Mouse (Mus musculus): ENCODE results near the gene Arntl. TPM values are rescaled to one million over a fixed set of nuclear protein-coding genes. Genes with fewer than 3 reads are reported as not detected.
A peak's percentile ranks its signal among the peaks of the same experiment; 100 is the strongest.

Gene Arntl
- total and polyA plus RNA-seq, 3 experiments: 2.6 to 4.6 (median 3.3) TPM

- Histone ChIP-seq H3K4me2 (ENCODE audit: insufficient read depth, low read depth, poor library complexity, severe bottlenecking) (no peak overlapping the region), H3K9ac (ENCODE audit: insufficient read depth, low read depth) (no peak overlapping the region), H3K36me3 (replicated peaks in 1 of 2; ENCODE audit: control insufficient read depth in 1 of 2, insufficient read depth in 1 of 2, low read length in 1 of 2) (peaks cover 2 to 13% of the 10 kb centered on the region in 2 experiments), H3K27ac (ENCODE audit: insufficient read depth, low read depth) (no peak overlapping the region), H3K79me2 (replicated peaks; ENCODE audit: control insufficient read depth, extremely low read depth, insufficient read depth, poor library complexity, severe bottlenecking) (no peaks in the 10 kb centered on the region), H3K4me1 (ENCODE audit: control insufficient read depth in 1 of 2, insufficient read depth in 2 of 2) (peaks cover 12 to 50% of the 10 kb centered on the region in 2 experiments; a peak in 3 of 4 replicates), H3K27me3 (replicated peaks) (no peaks in the 10 kb centered on the region), H3K9me3 (replicated peaks; ENCODE audit: low read length) (no peaks in the 10 kb centered on the region), H3K4me3 (replicated peaks in 1 of 3; ENCODE audit: low read depth in 2 of 3, low read length in 2 of 3, poor library complexity in 1 of 3) (no peak overlapping the region)
- dilution Hi-C loops (cut with MboI; ENCODE audit: extremely low pct_ligation_motif_present, extremely low pct_unique_long_range_greater_than_20kb, low sequenced_read_pairs): no loop called here
- DNase-seq (ENCODE audit: extremely low read depth): no peak
- no peak for TF ChIP-seq ZC3H11A (IDR thresholded peaks at IDR 0.05; ENCODE audit: low read depth, low read length)
- TF ChIP-seq ZKSCAN1 (IDR thresholded peaks at IDR 0.05; ENCODE audit: borderline replicate concordance, low read depth, low read length): no peak
- no peak for TF ChIP-seq UBTF (IDR thresholded peaks at IDR 0.05; ENCODE audit: low read depth, low read length)
- TF ChIP-seq IRF4 (IDR thresholded peaks at IDR 0.05; ENCODE audit: low read depth, low read length): no peak
- TF ChIP-seq NRF1 (IDR thresholded peaks at IDR 0.05; ENCODE audit: low read depth, low read length): no peak
- no peak for TF ChIP-seq BHLHE40 (IDR thresholded peaks at IDR 0.05; ENCODE audit: low read depth, low read length)
- TF ChIP-seq CTCF (conservative IDR thresholded peaks at IDR 0.05 in 1 of 2, IDR thresholded peaks at IDR 0.05 in 1 of 2; ENCODE audit: low read depth in 2 of 2, low read length in 2 of 2): no peak
- TF ChIP-seq HCFC1 (IDR thresholded peaks at IDR 0.05; ENCODE audit: low read depth, low read length): no peak
- TF ChIP-seq RAD21 (IDR thresholded peaks at IDR 0.05; ENCODE audit: low read depth, low read length): no peak
- no peak for TF ChIP-seq MAX (IDR thresholded peaks at IDR 0.05; ENCODE audit: low read length)
- no peak for TF ChIP-seq MAFK (IDR thresholded peaks at IDR 0.05; ENCODE audit: insufficient replicate concordance, low read length)
- no peak for TF ChIP-seq JUND (conservative IDR thresholded peaks at IDR 0.05; ENCODE audit: low read depth, low read length)
- in situ Hi-C loops (cut with MboI; ENCODE audit: low pct_ligation_motif_present, low pct_unique_long_range_greater_than_20kb, low sequenced_read_pairs): no loop called here
These were observed 33.2 kb downstream of the Arntl start for GRCm38 (mm10) chr7:113240438-113240837.

GRCm38 (mm10) chr7:113241901-113242661 lies 34.8 kb downstream of the Arntl start:
- Histone ChIP-seq H3K4me3 (replicated peaks in 1 of 3; ENCODE audit: low read depth in 2 of 3, low read length in 2 of 3, poor library complexity in 1 of 3) (no peak overlapping the region), H3K27me3 (replicated peaks) (no peaks in the 10 kb centered on the region), H3K36me3 (replicated peaks in 1 of 2; ENCODE audit: control insufficient read depth in 1 of 2, insufficient read depth in 1 of 2, low read length in 1 of 2) (peaks cover 0 to 2% of the 10 kb centered on the region in 2 experiments), H3K9ac (ENCODE audit: insufficient read depth, low read depth) (no peak overlapping the region), H3K4me1 (ENCODE audit: control insufficient read depth in 1 of 2, insufficient read depth in 2 of 2) (peaks cover 12 to 50% of the 10 kb centered on the region in 2 experiments; a peak in 3 of 4 replicates), H3K4me2 (ENCODE audit: insufficient read depth, low read depth, poor library complexity, severe bottlenecking) (no peak overlapping the region), H3K79me2 (replicated peaks; ENCODE audit: control insufficient read depth, extremely low read depth, insufficient read depth, poor library complexity, severe bottlenecking) (no peaks in the 10 kb centered on the region), H3K9me3 (replicated peaks; ENCODE audit: low read length) (no peaks in the 10 kb centered on the region), H3K27ac (ENCODE audit: insufficient read depth, low read depth) (no peak overlapping the region)
- dilution Hi-C loops (cut with MboI; ENCODE audit: extremely low pct_ligation_motif_present, extremely low pct_unique_long_range_greater_than_20kb, low sequenced_read_pairs) (no loop called here), in situ Hi-C loops (cut with MboI; ENCODE audit: low pct_ligation_motif_present, low pct_unique_long_range_greater_than_20kb, low sequenced_read_pairs) (no loop called here)
- DNase-seq (ENCODE audit: extremely low read depth): peak; percentile 22
- no peak for TF ChIP-seq ZNF384 (IDR thresholded peaks at IDR 0.05; ENCODE audit: low read depth, low read length)
- no peak for TF ChIP-seq SMC3 (IDR thresholded peaks at IDR 0.05; ENCODE audit: low read depth, low read length)
- TF ChIP-seq USF1 (IDR thresholded peaks at IDR 0.05; ENCODE audit: low read depth, low read length): no peak
- TF ChIP-seq RAD21 (IDR thresholded peaks at IDR 0.05; ENCODE audit: low read depth, low read length): no peak
- no peak for TF ChIP-seq CHD2 (IDR thresholded peaks at IDR 0.05; ENCODE audit: low read length)
- TF ChIP-seq JUND (conservative IDR thresholded peaks at IDR 0.05; ENCODE audit: low read depth, low read length): no peak
- no peak for TF ChIP-seq MXI1 (IDR thresholded peaks at IDR 0.05; ENCODE audit: low read depth, low read length)
- no peak for TF ChIP-seq SIN3A (IDR thresholded peaks at IDR 0.05; ENCODE audit: low read length)
- TF ChIP-seq POLR2A (IDR thresholded peaks at IDR 0.05; ENCODE audit: low read depth, low read length): no peak
- TF ChIP-seq E2F4 (IDR thresholded peaks at IDR 0.05; ENCODE audit: insufficient replicate concordance, low read depth, low read length): no peak
- no peak for TF ChIP-seq BHLHE40 (IDR thresholded peaks at IDR 0.05; ENCODE audit: low read depth, low read length)
